Mouse (Mus musculus) liver, postnatal 0 days (tissue): ENCODE measurements at regions not wholly inside any gene's neighbourhood (a gene's known extent, or its start where the extent isn't known, plus 50 kb on each side); places are given as distances from the start of the nearest gene placed in this dataset.

Experiments used
- ATAC-seq: fragments of 200-750 bp; cut with Nextera tagmentation; 2 replicates; pipeline ENCODE4 v1.8.0; 2017; ENCODE audit warnings: mild to moderate bottlenecking, moderate library complexity
- DNase-seq: peaks from one replicate; pipeline ENCODE4 v3.0.0-alpha.2; 2016
- H3K27ac ChIP-seq: fragments of 300-500 bp; sonication (generic); 2 replicates; pipeline ENCODE4 v1.5.1; 2014; ENCODE audit warnings: antibody characterized with exemption, moderate library complexity, mild to moderate bottlenecking, low read depth
- H3K27me3 ChIP-seq: fragments of 300-500 bp; sonication (generic); 2 replicates; pipeline ENCODE4 v1.6.1; 2014; ENCODE audit warnings: low read length, control low read depth, mixed read lengths; ENCODE audit not compliant: insufficient read depth
- H3K36me3 ChIP-seq: fragments of 300-500 bp; sonication (generic); replicated peaks from 2 replicates; pipeline ENCODE4 v1.6.1; 2014; ENCODE audit warnings: mild to moderate bottlenecking, control low read depth, low read length, moderate library complexity, mixed read lengths; ENCODE audit not compliant: insufficient read depth
- H3K4me1 ChIP-seq: fragments of 300-500 bp; sonication (generic); 2 replicates; pipeline ENCODE4 v1.6.1; 2014; ENCODE audit warnings: antibody characterized with exemption, mild to moderate bottlenecking, control low read depth; ENCODE audit not compliant: insufficient read depth
- H3K4me2 ChIP-seq: fragments of 300-500 bp; sonication (generic); 2 replicates; pipeline ENCODE4 v1.6.1; 2014; ENCODE audit warnings: low read depth, mild to moderate bottlenecking, low read length, moderate library complexity, mixed read lengths
- H3K4me3 ChIP-seq: fragments of 300-500 bp; sonication (generic); 2 replicates; pipeline ENCODE4 v1.5.1; 2014; ENCODE audit warnings: low read depth, low read length
- H3K9ac ChIP-seq: fragments of 300-500 bp; sonication (generic); replicated peaks from 2 replicates; pipeline ENCODE4 v1.6.1; 2014; ENCODE audit warnings: mild to moderate bottlenecking, moderate library complexity
- H3K9me3 ChIP-seq: fragments of 300-500 bp; sonication (generic); 2 replicates; pipeline ENCODE4 v1.6.1; 2016; ENCODE audit warnings: mild to moderate bottlenecking, control low read depth, low read length, mixed read lengths
- CTCF ChIP-seq: sonication (generic); IDR thresholded peaks from 2 replicates; pipeline ENCODE4 v1.5.1; 2016; ENCODE audit warnings: antibody characterized with exemption, low read depth
- EP300 ChIP-seq: IDR thresholded peaks from 2 replicates; pipeline ENCODE4 v1.6.1; 2016; ENCODE audit warnings: antibody characterized with exemption, low read depth, mild to moderate bottlenecking
- WGBS: fragments of 180-500 bp; shearing (Covaris S2); extraction: QIAGEN DNeasy Blood & Tissue Kit; methylation state at CpG from one replicate; pipeline ENCODE4 v1.1.7; 2014; ENCODE audit not compliant: insufficient replicate concordance; 5-methylcytosine and 5-hydroxymethylcytosine counted together

DNA sequence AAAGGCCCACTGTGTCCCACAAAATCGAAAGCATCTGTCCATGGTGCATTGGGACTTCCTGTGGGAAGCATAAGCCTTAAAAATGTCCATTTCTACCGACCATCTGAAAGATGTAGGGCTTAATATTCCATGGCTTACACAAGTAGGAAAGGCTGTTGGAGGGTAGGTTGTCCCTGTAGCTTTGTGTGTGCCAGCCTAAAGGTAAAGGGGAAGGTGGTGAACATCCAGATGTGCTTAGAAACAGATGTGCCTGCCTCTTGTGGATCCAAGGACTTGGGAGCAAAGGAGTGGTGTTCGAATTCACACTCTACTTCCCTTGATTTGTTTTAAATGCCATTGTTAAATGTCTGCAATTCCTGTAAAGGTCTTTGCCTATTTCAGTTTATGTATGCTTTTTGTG is 265.9 kb upstream of the Lyplal1 start:
- no peak overlapping the region for H3K4me3 ChIP-seq
- 76% methylated on average over 3 of the region's 3 CpGs for WGBS
- no peaks in the 10 kb centered on the region for H3K27me3 ChIP-seq
- no peak overlapping the region for H3K27ac ChIP-seq
- no peak for ATAC-seq
- TF ChIP-seq EP300, result no peak
- no peak for TF ChIP-seq CTCF
- no peaks in the 10 kb centered on the region for H3K9me3 ChIP-seq
- no peaks in the 10 kb centered on the region for H3K36me3 ChIP-seq
- H3K4me1 ChIP-seq, result no peaks in the 10 kb centered on the region
- no peak overlapping the region for H3K9ac ChIP-seq
- no peak overlapping the region for H3K4me2 ChIP-seq
- DNase-seq, result no peak

- H3K9me3 ChIP-seq, result no peaks in the 10 kb centered on the region
- no peak overlapping the region for H3K4me3 ChIP-seq
- no peaks in the 10 kb centered on the region for H3K36me3 ChIP-seq
- WGBS, result 58% methylated on average over 10 of the region's 10 CpGs
- no peaks in the 10 kb centered on the region for H3K4me1 ChIP-seq
- H3K4me2 ChIP-seq, result no peak overlapping the region
- TF ChIP-seq CTCF (no peak), EP300 (no peak)
- no peak overlapping the region for H3K27ac ChIP-seq
- no peak for DNase-seq
- no peaks in the 10 kb centered on the region for H3K27me3 ChIP-seq
- H3K9ac ChIP-seq, result no peak overlapping the region
- no peak for ATAC-seq
These were observed 263.1 kb upstream of the Lyplal1 start for GRCm38 (mm10) chr1:186379938-186380847.

- ATAC-seq, result no peak
- H3K9ac ChIP-seq, result no peak overlapping the region
- H3K27me3 ChIP-seq, result no peaks in the 10 kb centered on the region
- no peaks in the 10 kb centered on the region for H3K9me3 ChIP-seq
- no peak for DNase-seq
- no peaks in the 10 kb centered on the region for H3K4me1 ChIP-seq
- H3K36me3 ChIP-seq, result no peaks in the 10 kb centered on the region
- H3K4me2 ChIP-seq, result no peak overlapping the region
- no peak overlapping the region for H3K4me3 ChIP-seq
- no peak overlapping the region for H3K27ac ChIP-seq
- TF ChIP-seq EP300 (no peak), CTCF (no peak)
- WGBS, result 49% methylated on average over 9 of the region's 9 CpGs
These were observed 260.0 kb upstream of the Lyplal1 start for GRCm38 (mm10) chr1:186376906-186377623.

GRCm38 (mm10) chr1:186374009-186374649 is 257.0 kb upstream of the Lyplal1 start:
- WGBS, result 38% methylated on average over 9 of the region's 9 CpGs
- no peaks in the 10 kb centered on the region for H3K4me1 ChIP-seq
- no peak for DNase-seq
- H3K9me3 ChIP-seq, result no peaks in the 10 kb centered on the region
- no peaks in the 10 kb centered on the region for H3K27me3 ChIP-seq
- TF ChIP-seq CTCF (no peak), EP300 (no peak)
- H3K4me2 ChIP-seq, result peak overlapping the region; percentile 38; the same call in 1 of the 2 replicates
- H3K9ac ChIP-seq, result no peak overlapping the region
- no peaks in the 10 kb centered on the region for H3K36me3 ChIP-seq
- ATAC-seq, result peak; percentile 87
- H3K4me3 ChIP-seq, result no peak overlapping the region
- H3K27ac ChIP-seq, result peak overlapping the region; percentile 30; the same call in 1 of the 2 replicates

DNA sequence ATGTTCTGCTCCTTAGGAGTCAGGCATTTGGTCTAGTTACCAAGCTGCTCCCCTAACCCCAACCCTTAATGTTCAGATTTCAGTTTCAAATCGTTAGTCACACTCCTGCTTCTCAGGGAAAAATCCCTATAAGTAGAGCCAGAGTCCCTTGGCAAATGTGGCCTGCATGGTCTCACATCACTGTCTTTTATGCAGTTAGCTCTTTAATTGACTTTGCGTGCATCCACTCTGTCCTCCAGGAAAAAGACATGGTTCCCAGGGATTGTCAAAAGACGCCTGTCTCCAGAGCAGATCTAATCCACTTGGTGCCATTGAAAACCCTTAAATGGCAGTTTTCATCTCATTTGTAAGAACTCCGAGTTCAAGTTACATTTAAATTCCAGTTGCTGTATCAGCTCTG is 256.3 kb upstream of the Lyplal1 start:
- WGBS, result 53% methylated on average over 4 of the region's 4 CpGs
- Histone ChIP-seq H3K9ac (no peak overlapping the region), H3K9me3 (no peaks in the 10 kb centered on the region), H3K27ac (no peak overlapping the region), H3K4me1 (no peaks in the 10 kb centered on the region), H3K4me2 (peak overlapping the region; percentile 38; the same call in 1 of the 2 replicates), H3K4me3 (no peak overlapping the region), H3K27me3 (no peaks in the 10 kb centered on the region), H3K36me3 (no peaks in the 10 kb centered on the region)
- TF ChIP-seq CTCF (no peak), EP300 (no peak)
- DNase-seq (no peak), ATAC-seq (no peak)

DNA sequence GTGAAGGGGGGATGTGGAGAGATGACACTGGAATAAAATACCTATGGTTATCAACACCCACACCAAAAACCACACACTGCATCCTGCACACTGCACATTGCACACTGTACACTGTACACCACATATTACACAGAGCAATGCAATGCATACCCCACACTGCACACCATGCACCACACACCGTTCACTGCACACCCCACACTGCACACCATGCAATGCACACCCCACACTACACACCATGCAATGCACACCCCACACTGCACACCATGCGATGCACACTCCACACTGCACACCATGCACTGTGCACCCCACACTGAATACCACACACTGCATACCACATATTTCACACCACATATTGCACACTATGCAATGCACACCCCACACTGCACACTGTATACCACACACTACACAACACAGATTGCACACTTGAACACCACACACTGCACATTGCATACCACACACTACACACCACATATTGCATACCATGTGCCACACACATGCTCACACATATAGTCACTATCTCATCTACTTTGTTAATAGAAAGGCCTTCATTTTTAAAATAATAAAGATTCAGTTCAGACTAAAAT is 255.8 kb upstream of the Lyplal1 start:
- Histone ChIP-seq H3K27me3 (no peaks in the 10 kb centered on the region), H3K36me3 (no peaks in the 10 kb centered on the region), H3K9me3 (no peaks in the 10 kb centered on the region), H3K4me3 (no peak overlapping the region), H3K4me1 (no peaks in the 10 kb centered on the region), H3K4me2 (no peak overlapping the region), H3K9ac (no peak overlapping the region), H3K27ac (no peak overlapping the region)
- TF ChIP-seq CTCF, result no peak
- no peak for TF ChIP-seq EP300
- DNase-seq (no peak), ATAC-seq (no peak; the same call in 1 of the 2 replicates)
- WGBS, result 82% methylated on average over 2 of the region's 2 CpGs
